Mouse (Mus musculus): ENCODE measurements at regions not wholly inside any gene's neighbourhood (a gene's known extent, or its start where the extent isn't known, plus 50 kb on each side); places are given as distances from the start of the nearest gene placed in this dataset.

GRCm38 (mm10) chr15:31798863-31799262, 197.2 kb downstream of the Fam173b start:
- no peak for TF ChIP-seq CTCF (IDR thresholded peaks at IDR 0.05; ENCODE audit: borderline replicate concordance, extremely low read depth, insufficient read depth, insufficient read length)
- TF ChIP-seq POLR2A (IDR thresholded peaks at IDR 0.05; ENCODE audit: borderline replicate concordance, extremely low read depth, insufficient read depth, insufficient read length, poor library complexity, severe bottlenecking): no peak
